Mouse (Mus musculus) right cerebral cortex, postnatal 36 days (tissue): ENCODE measurements around the gene Nudt14.

Experiments used
- DNase-seq, 2 experiments: peaks; one replicate each; pipeline ENCODE4 v3.0.0; 2022; ENCODE audit warnings: low spot score in 2 of 2, mixed read lengths in 1 of 2

Nudt14 gene

GRCm38 (mm10) chr12:112914527-112914926 lies 27.4 kb downstream of the Nudt14 start:
- DNase-seq: no peak

- DNase-seq: no peak
These were observed 28.8 kb downstream of the Nudt14 start for GRCm38 (mm10) chr12:112912951-112913745.

- no peak for DNase-seq
These were observed 30.2 kb downstream of the Nudt14 start for GRCm38 (mm10) chr12:112911701-112912100.

DNA sequence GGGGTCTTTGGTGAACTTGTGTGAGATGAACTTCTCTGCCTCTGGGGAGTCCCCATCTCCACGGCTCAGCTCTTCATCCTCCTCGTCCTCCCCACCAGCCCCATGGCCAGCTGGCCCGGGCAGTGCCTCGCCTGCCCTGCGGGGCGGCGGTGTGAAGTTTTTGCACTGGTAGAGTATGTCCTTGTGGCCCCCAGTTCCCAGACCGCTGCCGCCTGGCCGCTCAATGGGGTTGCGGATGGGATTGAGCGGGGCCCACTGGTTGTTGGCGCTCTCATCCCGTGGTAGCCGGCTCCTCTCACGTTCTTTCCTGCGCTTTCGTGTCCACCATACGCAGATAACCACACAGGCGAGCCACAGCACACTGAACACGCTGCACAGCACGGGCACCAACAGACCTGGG lies 32.9 kb downstream of the Nudt14 start:
- DNase-seq: no peak

DNA sequence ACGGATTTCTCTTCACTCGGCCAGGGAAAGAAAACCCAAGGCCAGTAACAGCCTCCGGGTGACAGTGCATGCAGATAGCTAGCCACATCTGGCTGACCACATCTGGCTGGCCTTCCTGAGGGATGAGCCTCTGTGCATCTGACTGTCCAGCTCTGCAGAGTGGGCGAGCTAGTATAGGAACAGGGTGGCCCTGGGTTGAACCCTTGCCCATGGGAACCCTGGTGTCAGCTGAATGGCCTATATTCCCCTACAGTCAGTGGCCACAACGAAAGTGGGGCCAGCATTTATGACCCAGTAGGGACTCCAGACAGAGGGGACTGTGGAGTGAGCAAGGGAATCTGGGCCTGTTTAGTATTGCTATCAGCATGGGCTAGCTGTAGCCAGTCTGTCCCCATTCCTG lies 36.9 kb downstream of the Nudt14 start:
- no peak for DNase-seq

GRCm38 (mm10) chr12:112903941-112904340 lies 38.0 kb downstream of the Nudt14 start:
- DNase-seq: no peak

- peak; percentile 76 to 78 for DNase-seq
These were observed 41.3 kb downstream of the Nudt14 start for GRCm38 (mm10) chr12:112900641-112901040.

DNA sequence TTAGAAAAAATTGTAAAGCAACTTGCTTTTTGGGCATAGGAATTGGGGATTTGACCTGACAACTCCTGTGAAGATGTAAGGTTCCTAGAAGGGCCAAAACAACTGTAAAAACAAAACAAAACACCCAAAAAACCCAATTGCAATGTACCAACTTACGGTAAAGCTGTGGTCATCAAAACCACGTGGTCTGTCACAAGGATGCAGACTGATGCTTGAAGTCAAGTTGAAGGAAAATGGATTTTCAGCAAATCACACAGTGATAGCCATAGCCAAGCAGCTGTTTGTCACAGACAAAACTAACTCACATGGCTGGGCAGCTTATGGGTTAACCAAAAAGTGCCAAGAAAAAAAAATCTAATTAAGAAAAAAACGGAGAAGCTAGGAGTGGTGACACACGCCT lies 43.0 kb downstream of the Nudt14 start:
- DNase-seq: no peak

DNA sequence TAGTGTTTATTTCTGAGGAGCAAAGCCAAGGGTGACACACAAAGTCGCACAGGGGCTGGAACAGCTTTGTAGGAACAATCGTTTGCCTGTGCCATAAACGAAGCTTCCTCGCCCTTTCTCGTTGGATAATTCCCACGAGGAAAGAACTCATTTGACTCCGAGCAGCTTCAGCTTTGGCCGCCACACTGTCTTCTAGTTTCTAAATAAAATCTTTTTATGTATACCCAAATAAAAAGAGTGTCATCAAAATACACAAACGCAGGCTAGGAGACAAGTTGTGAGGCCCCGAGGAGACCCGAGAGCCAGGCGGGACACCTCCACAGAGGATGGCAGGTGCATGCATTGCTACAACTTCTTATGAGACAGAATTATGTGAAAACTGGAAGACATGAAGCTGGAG lies 43.6 kb downstream of the Nudt14 start:
- no peak for DNase-seq

DNA sequence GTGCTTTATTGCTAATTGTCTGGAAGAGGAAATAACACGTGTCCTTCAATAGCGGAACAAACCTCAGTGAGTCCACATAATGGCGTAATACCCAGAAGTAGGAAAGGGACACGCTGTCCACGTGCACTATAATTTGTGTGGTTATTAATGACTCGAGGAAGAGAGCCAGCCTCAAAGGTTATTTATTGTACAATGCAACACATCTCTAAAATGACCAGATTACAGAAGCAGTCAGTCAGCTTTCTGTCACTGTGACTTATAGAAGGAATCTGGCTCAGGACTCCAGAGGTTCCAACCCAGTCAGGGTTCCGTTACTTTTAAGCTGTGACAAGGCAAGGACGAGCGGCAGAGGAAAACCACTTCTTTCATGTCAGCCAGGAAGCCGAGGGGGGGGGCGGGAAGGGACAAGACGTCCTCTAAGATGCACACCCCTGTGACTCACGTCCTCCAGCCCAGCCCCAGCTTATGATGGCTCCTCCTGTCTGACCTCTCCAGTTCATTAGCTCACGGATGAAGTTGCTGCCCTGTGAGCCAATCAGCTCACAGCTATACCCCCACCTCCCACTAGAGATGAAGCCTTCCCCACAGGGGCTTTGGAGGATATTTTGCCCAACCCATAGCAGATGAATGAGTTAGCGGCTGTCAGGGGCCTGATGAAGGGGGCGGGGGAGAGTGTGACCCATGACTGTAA lies 44.3 kb downstream of the Nudt14 start:
- no peak for DNase-seq

- DNase-seq: no peak
These were observed 47.0 kb downstream of the Nudt14 start for GRCm38 (mm10) chr12:112894969-112895368.

- DNase-seq: no peak
These were observed 47.5 kb downstream of the Nudt14 start for GRCm38 (mm10) chr12:112894303-112894884.

- DNase-seq: no peak
These were observed 56.5 kb downstream of the Nudt14 start for GRCm38 (mm10) chr12:112885465-112885864.
